Mouse (Mus musculus) heart, postnatal 36 days (tissue): Measurements from ENCODE around the gene Tfpi. TPM values are rescaled to one million over a fixed set of nuclear protein-coding genes. Genes with fewer than 3 reads are reported as not detected.

ENCODE experiments used
- DNase-seq, 2 experiments: peaks; one replicate each; pipeline ENCODE4 v3.0.0; 2021 to 2022
- intact Hi-C: fragments of 180-260 bp; cut with DNase I; formaldehyde crosslinking; loops from one replicate; pipeline ENCODE4 v1.15.1; 2025
- total RNA-seq, 2 experiments: library from RNA; stranded (reverse); gene quantifications; 2 replicates each; pipeline ENCODE4 v1.2.3; 2021

The Tfpi gene
- total RNA-seq, 2 experiments from 2014 or later: 52.0 to 64.1 TPM

GRCm38 (mm10) chr2:84476131-84476530, 444 bp downstream of the Tfpi start:
- intact Hi-C loops: no loop called here
- DNase-seq: no peak

- DNase-seq: no peak
- intact Hi-C loops: no loop called here
Observed at GRCm38 (mm10) chr2:84475601-84476000, 974 bp downstream of the Tfpi start.

- DNase-seq: peak in 1 of 2 experiments; percentile 21
- intact Hi-C loops: no loop called here
Observed at GRCm38 (mm10) chr2:84474651-84475050, 1.9 kb downstream of the Tfpi start.

- intact Hi-C loops: no loop called here
- DNase-seq: no peak
Observed at GRCm38 (mm10) chr2:84473941-84474530, 2.5 kb downstream of the Tfpi start.

GRCm38 (mm10) chr2:84467391-84467790, 9.2 kb downstream of the Tfpi start:
- intact Hi-C loops: no loop called here
- no peak for DNase-seq

- DNase-seq: no peak
- intact Hi-C loops: no loop called here
Observed at GRCm38 (mm10) chr2:84464956-84465355, 11.6 kb downstream of the Tfpi start.

- intact Hi-C loops: no loop called here
- no peak for DNase-seq
Observed at GRCm38 (mm10) chr2:84462411-84462810, 14.2 kb downstream of the Tfpi start.

- intact Hi-C loops: loop anchor here (5.0 kb wide), 1 partner anchor 338 kb away; the partner anchor contains the start of gene Ube2l6
- peak; percentile 52 for DNase-seq
Observed at GRCm38 (mm10) chr2:84459651-84460177, 16.9 kb downstream of the Tfpi start.

GRCm38 (mm10) chr2:84457221-84457620, 19.4 kb downstream of the Tfpi start:
- DNase-seq: no peak
- intact Hi-C loops: loop anchor here (5.0 kb wide), 1 partner anchor 340 kb away; the partner anchor contains the start of gene Ube2l6

GRCm38 (mm10) chr2:84455236-84455799, 21.3 kb downstream of the Tfpi start:
- DNase-seq: peak; percentile 43 to 52
- intact Hi-C loops: loop anchor here (1.0 to 5.0 kb wide), 3 partner anchors 24 to 342 kb away; partner anchors contain the start of gene Ube2l6

GRCm38 (mm10) chr2:84454551-84455235, 21.9 kb downstream of the Tfpi start:
- DNase-seq: no peak

GRCm38 (mm10) chr2:84454051-84454450, 22.5 kb downstream of the Tfpi start:
- intact Hi-C loops: loop anchor here (2.0 to 5.0 kb wide), 3 partner anchors 148 to 207 kb away; no protein-coding TSS in a partner anchor
- DNase-seq: no peak

More at GRCm38 (mm10) chr2:84454551-84455235, 21.9 kb downstream of the Tfpi start:
- intact Hi-C loops: loop anchor here (1.0 to 5.0 kb wide), 5 partner anchors 25 to 343 kb away; partner anchors contain the start of gene Ube2l6

GRCm38 (mm10) chr2:84445499-84445898, 31.1 kb downstream of the Tfpi start:
- DNase-seq: no peak
- intact Hi-C loops: no loop called here

- DNase-seq: no peak
- intact Hi-C loops: no loop called here
Observed at GRCm38 (mm10) chr2:84441940-84442339, 34.6 kb downstream of the Tfpi start.

GRCm38 (mm10) chr2:84429724-84430123, 46.9 kb downstream of the Tfpi start:
- intact Hi-C loops: loop anchor here (1.0 to 10.0 kb wide), 6 partner anchors 137 to 615 kb away; partner anchors contain the start of gene Fam171b

GRCm38 (mm10) chr2:84428836-84429235, 47.7 kb downstream of the Tfpi start:
- no peak for DNase-seq
- intact Hi-C loops: loop anchor here (1.0 to 2.0 kb wide), 4 partner anchors 136 to 392 kb away; no protein-coding TSS in a partner anchor

More at GRCm38 (mm10) chr2:84429724-84430123, 46.9 kb downstream of the Tfpi start:
- DNase-seq: peak in 1 of 2 experiments; percentile 16

- intact Hi-C loops: no loop called here
- no peak for DNase-seq
Observed at GRCm38 (mm10) chr2:84426531-84426930, 50.0 kb downstream of the Tfpi start.

GRCm38 (mm10) chr2:84425138-84425537, 51.4 kb downstream of the Tfpi start, which contains the start of gene Calcrl:
TSS of gene Calcrl (minus strand) at chr2:84425411.
- intact Hi-C loops: loop anchor here (2.0 kb wide), 2 partner anchors 18 to 38 kb away; no protein-coding TSS in a partner anchor
- DNase-seq: peak; percentile 80 to 81

- intact Hi-C loops: no loop called here
- peak in 1 of 2 experiments; percentile 28 for DNase-seq
Observed at GRCm38 (mm10) chr2:84416501-84416900, 60.1 kb downstream of the Tfpi start.

- intact Hi-C loops: no loop called here
- DNase-seq: no peak
Observed at GRCm38 (mm10) chr2:84409796-84410592, 66.6 kb downstream of the Tfpi start.
